Mouse (Mus musculus): ENCODE data around the gene Ubtd1. TPM values are rescaled to one million over a fixed set of nuclear protein-coding genes. Genes with fewer than 3 reads are reported as not detected.

Ubtd1 gene
- 9.0 and 10.8 TPM in 2 replicates for polyA plus RNA-seq (2012; rRNA removed)

DNA sequence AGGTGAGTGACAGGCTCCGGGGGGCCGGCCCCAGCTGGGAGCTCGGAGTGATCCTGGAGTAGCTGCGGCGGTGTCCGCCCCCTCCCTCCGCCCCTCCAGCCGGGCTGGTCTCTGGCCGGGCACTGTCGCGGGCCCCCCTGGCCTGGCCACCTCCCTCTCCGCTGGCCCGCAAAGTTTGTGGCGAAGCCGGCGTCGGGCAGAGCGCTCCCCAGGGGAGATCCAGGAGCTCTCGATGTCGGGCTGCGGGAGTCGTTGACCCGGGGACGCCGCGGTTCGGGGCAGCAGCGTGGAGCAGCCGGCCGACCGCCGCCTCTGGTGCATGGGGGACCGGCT lies at the start of gene Ubtd1:
TSS of gene Ubtd1 (plus strand) at position 169 of the 333 bp plus-strand sequence.
- Histone ChIP-seq H3K36me3 (ENCODE audit: control insufficient read depth, insufficient read depth, low read length) (no peaks in the 10 kb centered on the region), H3K4me1 (ENCODE audit: control insufficient read depth, insufficient read depth, insufficient read length, low read length) (no peaks in the 10 kb centered on the region), H3K27ac (ENCODE audit: insufficient read depth, low read depth, low read length) (peak within 1 kb of the TSS; percentile 70), H3K27me3 (ENCODE audit: control insufficient read depth, insufficient read depth, low read length) (no peaks in the 10 kb centered on the region), H3K4me3 (ENCODE audit: low read depth, low read length) (peak within 1 kb of the TSS; percentile 92)
- TF ChIP-seq POLR2A (IDR thresholded peaks at IDR 0.05; ENCODE audit: low read depth, low read length) = no peak
- WGBS = under 1% methylated on average over 33 of the region's 33 CpGs

DNA sequence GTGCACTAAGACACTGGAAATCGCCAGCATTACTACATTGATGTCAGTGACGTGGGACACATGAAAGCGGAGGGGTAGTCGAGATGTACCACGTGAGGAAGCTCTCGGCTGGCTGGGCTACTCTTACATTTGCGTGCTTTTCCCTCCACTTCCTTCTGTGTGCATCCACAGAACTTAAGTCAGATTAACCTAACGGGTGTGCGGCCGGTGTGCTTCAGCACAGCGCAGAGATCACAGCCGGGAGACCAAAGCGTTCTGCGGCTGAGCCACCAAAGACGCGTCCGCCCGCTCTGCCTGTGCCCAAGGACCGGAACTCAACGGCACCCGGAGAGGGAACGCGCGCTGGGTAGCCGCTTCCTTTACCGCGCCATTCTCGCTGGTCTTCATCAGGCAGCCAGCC lies 48.9 kb upstream of the Ubtd1 start:
- Histone ChIP-seq H3K27me3 (ENCODE audit: control insufficient read depth, insufficient read depth, low read length) (no peaks in the 10 kb centered on the region), H3K27ac (ENCODE audit: insufficient read depth, low read depth, low read length) (no peak overlapping the region), H3K4me1 (ENCODE audit: control insufficient read depth, insufficient read depth, insufficient read length, low read length) (no peaks in the 10 kb centered on the region; the same call in 1 of the 2 replicates), H3K36me3 (ENCODE audit: control insufficient read depth, insufficient read depth, low read length) (peaks cover 6% of the 10 kb centered on the region), H3K4me3 (ENCODE audit: low read depth, low read length) (peak overlapping the region; percentile 83)
- TF ChIP-seq POLR2A (IDR thresholded peaks at IDR 0.05; ENCODE audit: low read depth, low read length) (no peak), CTCF (IDR thresholded peaks at IDR 0.05; ENCODE audit: extremely low read depth, insufficient read length, insufficient replicate concordance, low read depth, low read length) (no peak)
- under 1% methylated on average over 28 of the region's 28 CpGs for WGBS

DNA sequence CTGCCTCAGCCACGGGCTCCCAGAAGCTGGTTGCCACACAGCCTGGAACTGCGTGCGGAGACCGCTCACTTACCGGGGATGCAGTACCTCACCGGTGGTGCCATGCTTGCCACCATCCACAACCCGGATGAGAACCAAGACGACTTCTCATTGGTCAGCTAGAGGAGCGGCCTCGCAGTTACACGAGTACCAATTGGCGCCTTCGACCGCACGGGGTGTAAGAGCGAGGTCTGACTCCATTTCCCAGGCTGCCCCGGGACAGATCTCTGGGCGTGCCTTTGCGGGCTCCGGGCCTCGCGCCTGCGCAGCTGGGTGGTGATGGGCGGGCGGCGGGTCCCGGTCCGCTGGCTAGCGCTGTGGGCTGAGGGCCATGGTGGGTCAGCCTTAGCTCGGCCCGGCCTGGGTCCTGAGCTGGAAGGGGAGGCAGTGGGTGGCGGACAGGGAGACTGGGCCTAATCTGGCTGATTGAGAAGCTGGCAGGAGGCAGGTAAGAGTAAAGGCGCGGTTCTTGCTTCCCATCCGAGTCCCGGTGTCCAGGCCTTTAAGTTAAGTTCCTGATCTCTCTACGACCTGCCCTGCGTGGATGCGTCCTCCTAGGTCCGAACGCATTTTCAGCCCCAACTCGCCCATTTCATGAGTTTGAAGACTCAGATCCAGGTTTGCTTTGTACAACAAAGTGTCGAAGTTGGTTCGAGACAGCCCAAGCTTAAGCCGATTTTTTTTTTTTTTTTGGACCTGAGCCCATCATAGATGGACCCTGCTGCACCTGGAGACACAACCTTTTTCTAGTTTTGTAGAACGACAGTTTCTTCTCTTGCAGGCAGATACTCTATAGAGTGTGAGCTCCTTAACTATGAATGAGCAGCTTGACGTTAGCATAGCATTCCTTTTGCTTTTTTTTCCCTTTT lies 48.1 kb upstream of the Ubtd1 start, which contains the start of the genes Exosc1 and Zdhhc16:
TSS of gene Exosc1 (minus strand) at position 245 of the 908 bp plus-strand sequence.
TSS of gene Zdhhc16 (plus strand) at position 302 of the 908 bp plus-strand sequence.
- no peak within 1 kb of the TSS for H3K27ac ChIP-seq (ENCODE audit: insufficient read depth, low read depth, low read length)
- peak within 1 kb of the TSS; percentile 83 for H3K4me3 ChIP-seq (ENCODE audit: low read depth, low read length)
- H3K4me1 ChIP-seq (ENCODE audit: control insufficient read depth, insufficient read depth, insufficient read length, low read length) = no peaks in the 10 kb centered on the region; the same call in 1 of the 2 replicates
- TF ChIP-seq POLR2A (IDR thresholded peaks at IDR 0.05; ENCODE audit: low read depth, low read length) (peak; percentile 22; the same call in 1 of the 2 replicates), CTCF (IDR thresholded peaks at IDR 0.05; ENCODE audit: extremely low read depth, insufficient read length, insufficient replicate concordance, low read depth, low read length) (no peak)
- H3K27me3 ChIP-seq (ENCODE audit: control insufficient read depth, insufficient read depth, low read length) = no peaks in the 10 kb centered on the region
- H3K36me3 ChIP-seq (ENCODE audit: control insufficient read depth, insufficient read depth, low read length) = no peaks in the 10 kb centered on the region; the same call in none of the 2 replicates
- WGBS = under 1% methylated on average over 47 of the region's 47 CpGs

DNA sequence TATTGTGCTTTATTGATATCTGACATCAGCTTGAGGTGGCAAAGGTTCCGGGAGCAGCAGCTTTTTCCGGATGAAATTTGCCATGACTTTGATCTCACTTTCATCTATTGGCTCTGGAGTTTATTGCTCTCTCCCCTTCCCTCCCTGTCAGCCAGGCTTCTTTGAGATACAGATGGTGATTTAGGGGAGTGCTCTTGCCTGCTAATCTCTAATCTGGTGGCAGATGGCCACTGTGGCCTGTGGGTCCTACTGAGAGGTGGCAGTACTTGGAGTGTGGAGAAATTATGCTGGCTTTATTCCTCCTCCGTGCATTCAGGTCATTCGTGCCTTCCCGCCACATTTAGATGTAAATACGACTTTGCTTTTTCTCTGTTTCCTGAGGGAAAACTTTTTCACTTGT lies 47.4 kb upstream of the Ubtd1 start:
- Histone ChIP-seq H3K27me3 (ENCODE audit: control insufficient read depth, insufficient read depth, low read length) (no peaks in the 10 kb centered on the region), H3K4me3 (ENCODE audit: low read depth, low read length) (no peak overlapping the region), H3K27ac (ENCODE audit: insufficient read depth, low read depth, low read length) (no peak overlapping the region), H3K4me1 (ENCODE audit: control insufficient read depth, insufficient read depth, insufficient read length, low read length) (no peaks in the 10 kb centered on the region; the same call in 1 of the 2 replicates), H3K36me3 (ENCODE audit: control insufficient read depth, insufficient read depth, low read length) (no peaks in the 10 kb centered on the region; the same call in none of the 2 replicates)
- TF ChIP-seq POLR2A (IDR thresholded peaks at IDR 0.05; ENCODE audit: low read depth, low read length) (no peak), CTCF (IDR thresholded peaks at IDR 0.05; ENCODE audit: extremely low read depth, insufficient read length, insufficient replicate concordance, low read depth, low read length) (no peak)
- WGBS = 8% methylated on average over 6 of the region's 6 CpGs

DNA sequence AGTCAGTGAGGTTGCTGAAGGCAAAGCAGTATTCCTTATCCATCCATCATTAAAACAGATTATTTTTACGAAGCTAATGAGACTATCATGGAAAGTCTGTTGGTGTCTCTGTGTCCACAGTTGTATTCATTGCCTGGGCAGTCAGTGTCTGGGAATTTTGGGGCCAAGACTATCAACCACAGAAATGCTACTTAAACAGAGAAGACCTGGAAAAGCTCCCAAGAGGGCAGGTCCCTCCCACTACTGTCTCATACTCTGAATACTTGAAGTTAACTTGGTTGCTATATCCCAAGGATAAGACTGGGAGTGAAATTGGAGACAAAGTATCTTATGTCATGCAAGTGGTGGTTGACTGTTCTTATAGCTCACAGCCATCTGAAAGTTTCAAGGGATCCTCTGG lies 45.6 kb upstream of the Ubtd1 start:
- peaks cover 11% of the 10 kb centered on the region for H3K36me3 ChIP-seq (ENCODE audit: control insufficient read depth, insufficient read depth, low read length)

DNA sequence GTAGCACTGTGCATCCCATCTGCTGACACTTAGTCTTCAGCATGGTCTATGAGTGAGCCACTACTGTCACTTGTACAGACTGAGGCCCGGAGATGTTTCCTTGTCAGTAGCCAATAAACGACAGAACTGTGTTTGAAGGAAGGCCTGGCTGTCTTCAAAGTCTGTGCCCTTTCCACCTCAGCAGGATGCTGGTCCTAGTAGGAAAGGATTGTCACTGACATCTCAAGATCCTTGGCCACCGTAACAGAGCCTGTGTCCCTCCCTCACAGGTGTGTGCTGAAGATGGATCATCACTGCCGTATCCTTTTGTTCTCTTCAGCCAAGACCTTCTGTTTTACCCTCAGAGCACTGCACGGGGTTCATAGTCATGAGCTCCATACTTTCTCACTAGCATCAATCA lies 43.0 kb upstream of the Ubtd1 start:
- Histone ChIP-seq H3K27ac (ENCODE audit: insufficient read depth, low read depth, low read length) (no peak overlapping the region), H3K4me3 (ENCODE audit: low read depth, low read length) (no peak overlapping the region), H3K27me3 (ENCODE audit: control insufficient read depth, insufficient read depth, low read length) (no peaks in the 10 kb centered on the region), H3K4me1 (ENCODE audit: control insufficient read depth, insufficient read depth, insufficient read length, low read length) (no peaks in the 10 kb centered on the region; the same call in 1 of the 2 replicates), H3K36me3 (ENCODE audit: control insufficient read depth, insufficient read depth, low read length) (peaks cover 28% of the 10 kb centered on the region)
- TF ChIP-seq CTCF (IDR thresholded peaks at IDR 0.05; ENCODE audit: extremely low read depth, insufficient read length, insufficient replicate concordance, low read depth, low read length) (no peak), POLR2A (IDR thresholded peaks at IDR 0.05; ENCODE audit: low read depth, low read length) (no peak)
- WGBS = 89% methylated on average over 5 of the region's 5 CpGs

More for the DNA sequence above, 45.6 kb upstream of the Ubtd1 start:
- WGBS = 79% methylated on average over 1 of the region's 1 CpGs
- no peak for TF ChIP-seq CTCF (IDR thresholded peaks at IDR 0.05; ENCODE audit: extremely low read depth, insufficient read length, insufficient replicate concordance, low read depth, low read length)
- TF ChIP-seq POLR2A (IDR thresholded peaks at IDR 0.05; ENCODE audit: low read depth, low read length) = no peak
- Histone ChIP-seq H3K27ac (ENCODE audit: insufficient read depth, low read depth, low read length) (no peak overlapping the region), H3K27me3 (ENCODE audit: control insufficient read depth, insufficient read depth, low read length) (no peaks in the 10 kb centered on the region), H3K4me3 (ENCODE audit: low read depth, low read length) (no peak overlapping the region), H3K4me1 (ENCODE audit: control insufficient read depth, insufficient read depth, insufficient read length, low read length) (no peaks in the 10 kb centered on the region; the same call in 1 of the 2 replicates)

DNA sequence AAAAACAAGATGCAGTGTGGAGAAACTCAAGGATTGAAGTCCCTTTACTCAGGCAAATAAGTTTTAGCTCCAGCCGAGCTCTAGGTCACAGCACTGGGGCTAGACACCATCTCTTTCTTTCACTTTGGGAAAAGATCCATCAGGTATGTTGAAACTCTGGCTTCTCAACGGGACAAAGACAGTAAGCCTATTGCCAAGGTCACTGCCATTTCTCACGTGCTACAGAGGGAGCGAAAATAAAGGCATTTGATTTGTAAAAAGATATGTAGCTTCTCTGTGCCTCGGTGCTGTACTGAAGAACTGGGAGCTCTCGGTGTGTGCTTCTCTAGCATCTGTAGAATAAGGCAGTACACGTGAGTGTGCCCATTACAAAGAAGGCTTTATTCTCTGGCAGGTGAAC lies 37.7 kb upstream of the Ubtd1 start:
- no peak overlapping the region for H3K27ac ChIP-seq (ENCODE audit: insufficient read depth, low read depth, low read length)
- TF ChIP-seq POLR2A (IDR thresholded peaks at IDR 0.05; ENCODE audit: low read depth, low read length) = no peak
- no peak for TF ChIP-seq CTCF (IDR thresholded peaks at IDR 0.05; ENCODE audit: extremely low read depth, insufficient read length, insufficient replicate concordance, low read depth, low read length)
- H3K4me3 ChIP-seq (ENCODE audit: low read depth, low read length) = no peak overlapping the region
- 82% methylated on average over 7 of the region's 7 CpGs for WGBS
- H3K36me3 ChIP-seq (ENCODE audit: control insufficient read depth, insufficient read depth, low read length) = peaks cover 73% of the 10 kb centered on the region
- no peaks in the 10 kb centered on the region for H3K4me1 ChIP-seq (ENCODE audit: control insufficient read depth, insufficient read depth, insufficient read length, low read length)
- H3K27me3 ChIP-seq (ENCODE audit: control insufficient read depth, insufficient read depth, low read length) = no peaks in the 10 kb centered on the region

Measured in small intestine, adult 2 months (tissue).